Mouse (Mus musculus): Measurements from ENCODE around the gene Exoc3. TPM values are rescaled to one million over a fixed set of nuclear protein-coding genes. Genes with fewer than 3 reads are reported as not detected.
A peak's percentile ranks its signal among the peaks of the same experiment; 100 is the strongest.

The Exoc3 gene
- 31.8 and 34.2 TPM in 2 replicates for total RNA-seq (2014; fragmentation: Nextera tagmentation)
- 30.3 and 38.6 TPM in 2 replicates for total RNA-seq (2017)

DNA sequence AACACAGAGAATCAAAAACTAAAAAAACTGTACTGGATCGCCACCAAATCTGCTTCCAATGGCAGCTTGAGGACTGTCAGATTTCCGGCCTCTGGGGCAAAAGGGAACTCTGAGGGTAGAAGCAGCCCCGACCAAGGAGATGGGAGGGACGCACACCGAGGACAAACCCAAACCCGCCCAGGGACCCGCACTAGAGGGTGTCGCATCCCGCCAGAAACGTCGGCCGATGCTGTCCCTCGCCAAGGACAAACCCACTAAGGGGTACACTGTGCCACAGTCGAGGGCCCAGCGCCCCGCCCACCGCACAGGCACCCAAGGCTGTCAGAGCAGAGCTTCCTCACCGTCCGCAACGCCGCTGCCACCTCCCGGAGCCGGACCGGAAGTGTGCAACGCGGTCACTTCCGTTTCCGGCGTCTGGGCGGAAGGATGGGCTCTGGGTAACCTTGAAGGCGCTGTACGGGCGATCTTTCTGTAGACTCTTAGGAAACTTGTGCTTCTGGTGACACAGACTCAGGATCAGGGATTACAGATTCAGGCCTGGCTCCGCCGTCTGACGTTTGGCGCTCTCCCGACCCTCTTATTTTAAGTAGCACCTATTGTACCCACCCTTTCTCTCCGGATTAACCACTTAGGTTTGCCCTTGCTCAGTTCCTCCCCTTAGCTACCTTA lies at the start of gene Exoc3:
Gene Exoc3, minus strand, starts transcription at position 416 of the 669 bp plus-strand sequence.
- ATAC-seq (replicated peaks; ENCODE audit: low FRiP score, low TSS enrichment, poor library complexity, severe bottlenecking): peak; percentile 98

DNA sequence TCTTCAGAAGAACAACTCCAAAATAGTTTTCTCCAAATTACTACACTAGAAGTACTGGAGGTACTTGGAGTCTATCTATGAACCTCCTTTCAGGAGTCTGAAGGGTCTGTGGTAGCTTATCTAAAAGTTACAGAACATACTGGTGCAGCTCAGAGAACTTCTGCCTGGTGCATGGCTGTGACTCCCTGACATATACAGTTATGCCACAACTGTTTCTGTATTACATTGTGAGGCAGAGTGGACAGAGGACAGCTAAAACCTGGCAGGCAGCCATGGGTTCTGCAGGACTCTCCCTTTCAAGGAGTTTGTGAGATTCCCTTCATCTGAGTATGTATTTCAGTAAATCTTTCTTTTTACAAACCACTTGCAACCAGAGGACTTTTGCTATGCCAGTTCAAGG lies 38.0 kb upstream of the Exoc3 start:
- peak; percentile 91 for ATAC-seq (replicated peaks; ENCODE audit: low FRiP score, low TSS enrichment, poor library complexity, severe bottlenecking)

DNA sequence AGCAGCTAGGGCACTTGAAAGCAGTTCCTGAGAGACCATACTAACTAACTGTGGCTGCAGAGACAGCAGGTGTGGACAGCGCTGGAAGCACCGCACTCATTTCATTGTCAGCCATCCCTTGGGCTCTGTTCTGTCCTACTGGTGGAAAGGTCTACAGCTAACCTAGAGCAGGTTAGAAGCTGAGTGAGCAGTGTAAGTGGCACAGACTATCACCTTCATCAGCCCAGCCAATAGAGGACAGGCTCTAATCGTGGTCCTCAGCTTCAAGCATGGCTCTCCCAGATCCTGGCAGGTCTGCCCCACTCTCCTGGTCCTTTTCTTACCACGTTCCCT lies 37.3 kb upstream of the Exoc3 start:
- peak; percentile 61; the same call in 1 of the 2 replicates for ATAC-seq (replicated peaks; ENCODE audit: low FRiP score, low TSS enrichment, poor library complexity, severe bottlenecking)

DNA sequence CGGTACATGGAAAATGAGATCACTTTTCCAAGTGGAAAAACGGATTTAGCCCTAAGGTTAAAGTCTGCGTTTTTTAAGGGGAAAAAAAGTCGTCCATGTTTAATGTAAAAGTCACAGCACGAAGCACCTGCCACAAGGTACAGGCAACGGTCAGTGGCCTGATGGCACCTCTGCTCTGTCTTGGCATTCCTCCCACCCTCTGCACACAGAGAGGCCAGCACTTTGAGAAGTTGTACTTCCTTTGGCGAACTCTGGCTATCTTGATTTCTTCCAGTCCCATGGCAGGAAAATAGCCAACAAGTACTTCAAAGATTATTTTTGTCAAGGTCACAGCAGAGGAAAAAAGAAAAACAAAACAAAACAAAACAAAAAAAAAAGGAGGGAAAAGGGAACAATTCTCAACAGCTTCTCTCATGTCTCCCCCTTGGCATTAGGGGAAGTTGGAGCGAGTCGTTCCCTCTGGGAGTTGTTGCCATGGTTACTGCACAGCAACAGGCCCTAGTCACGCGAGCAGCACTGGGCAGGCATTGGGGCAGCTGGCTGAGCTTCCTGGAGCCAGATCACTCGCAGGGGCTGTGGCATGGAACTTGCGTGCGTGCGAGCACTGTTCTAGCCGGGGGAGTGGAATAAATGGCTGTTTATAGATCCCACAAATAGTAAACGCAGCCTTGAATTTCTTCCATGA lies 36.8 kb upstream of the Exoc3 start:
- no peak for ATAC-seq (replicated peaks; ENCODE audit: low FRiP score, low TSS enrichment, poor library complexity, severe bottlenecking)

DNA sequence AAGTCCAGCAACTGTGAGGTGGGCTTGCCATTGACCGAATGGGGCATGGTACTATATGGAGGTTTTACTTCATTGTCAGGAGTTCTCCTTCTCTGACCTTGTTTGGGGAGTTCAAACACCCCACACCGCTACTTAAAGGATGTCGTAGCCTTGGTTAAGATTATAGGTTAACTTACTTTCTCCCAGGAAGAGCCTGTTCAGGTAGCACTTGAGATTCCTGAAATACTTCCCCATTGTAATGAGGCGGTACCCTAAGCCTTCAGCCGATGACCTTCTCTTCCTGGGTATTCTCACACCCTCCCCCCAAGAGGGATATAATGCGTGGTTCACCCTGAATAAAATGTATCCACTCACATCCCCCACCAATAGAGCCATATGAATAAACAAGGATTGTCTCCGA lies 29.0 kb upstream of the Exoc3 start:
- ATAC-seq (replicated peaks; ENCODE audit: low FRiP score, low TSS enrichment, poor library complexity, severe bottlenecking): no peak

DNA sequence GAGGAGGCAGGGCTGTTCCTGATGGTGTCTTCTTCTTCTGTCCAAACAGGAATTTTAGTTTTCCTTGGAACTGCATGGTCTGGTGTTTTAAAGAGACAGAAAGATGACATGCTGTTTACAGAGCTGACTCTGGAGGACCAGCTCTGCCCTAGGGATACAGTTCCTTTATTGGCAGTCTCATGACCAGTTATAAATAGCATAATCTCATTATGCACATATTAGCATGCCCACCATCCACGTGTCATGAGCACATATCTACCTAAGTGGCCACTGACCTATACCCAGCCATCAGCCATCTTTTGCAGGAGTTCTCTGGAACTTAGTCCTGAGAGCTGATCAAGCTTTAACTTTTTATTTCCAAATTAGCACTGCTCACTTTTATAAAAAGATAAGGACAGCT lies 12.1 kb upstream of the Exoc3 start:
- ATAC-seq (replicated peaks; ENCODE audit: low FRiP score, low TSS enrichment, poor library complexity, severe bottlenecking): no peak

DNA sequence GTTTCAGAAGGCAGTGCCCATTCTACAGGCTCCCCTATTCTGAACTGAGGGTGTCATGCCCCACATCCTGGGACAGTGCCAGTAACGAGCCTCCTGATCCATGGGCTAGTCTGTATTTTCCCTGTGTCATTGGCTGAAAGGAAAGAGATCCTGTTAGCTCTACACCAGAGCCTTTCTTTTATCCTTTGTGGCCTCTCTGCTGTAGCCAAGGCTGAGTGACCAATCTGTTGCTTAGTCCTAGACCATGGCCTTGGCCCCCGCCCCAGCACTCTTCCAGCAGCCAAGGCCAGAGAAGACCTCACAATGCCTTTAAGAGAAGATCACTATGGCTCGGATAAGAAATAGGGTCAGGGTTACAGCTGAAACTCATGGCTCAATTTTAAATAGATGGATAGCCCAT lies 9.9 kb upstream of the Exoc3 start:
- no peak for ATAC-seq (replicated peaks; ENCODE audit: low FRiP score, low TSS enrichment, poor library complexity, severe bottlenecking)

DNA sequence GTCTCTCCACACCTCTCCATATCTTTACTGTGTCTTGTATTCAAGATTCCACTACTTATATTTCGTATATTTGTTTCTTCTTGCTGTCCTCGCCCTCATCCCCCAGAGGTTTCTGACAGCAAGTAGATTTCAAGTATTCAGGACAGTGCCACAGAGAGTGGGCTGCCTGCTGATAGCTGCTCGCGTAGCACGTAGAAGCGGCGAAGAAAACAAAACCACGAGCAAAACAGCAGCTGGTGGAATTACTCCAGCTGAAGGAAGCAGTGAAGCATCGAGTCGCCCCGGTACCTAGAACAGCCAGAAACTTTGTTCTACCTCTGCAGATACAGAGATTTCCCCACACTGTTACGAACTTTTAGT lies 434 bp upstream of the Exoc3 start:
- ATAC-seq (replicated peaks; ENCODE audit: low FRiP score, low TSS enrichment, poor library complexity, severe bottlenecking): peak; percentile 35

DNA sequence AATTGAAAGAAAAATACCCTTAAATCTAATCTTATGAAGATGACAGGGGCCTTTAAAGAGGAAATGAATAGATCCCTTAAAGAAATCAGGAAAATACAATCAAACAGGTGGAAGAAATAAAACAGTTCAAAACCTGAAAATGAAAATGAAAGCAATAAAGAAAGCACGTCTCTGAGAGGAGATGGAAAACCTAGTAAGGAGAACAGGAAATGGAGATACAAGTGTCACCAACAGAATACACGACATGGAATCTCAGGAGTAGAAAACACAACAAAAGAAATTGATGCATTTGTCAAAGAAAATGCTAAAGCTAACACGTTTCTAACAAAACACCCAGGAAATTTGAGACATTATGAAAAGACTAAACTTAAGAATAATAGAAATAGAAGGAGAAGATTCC lies 12.1 kb downstream of the Exoc3 start:
- no peak for ATAC-seq (replicated peaks; ENCODE audit: low FRiP score, low TSS enrichment, poor library complexity, severe bottlenecking)

DNA sequence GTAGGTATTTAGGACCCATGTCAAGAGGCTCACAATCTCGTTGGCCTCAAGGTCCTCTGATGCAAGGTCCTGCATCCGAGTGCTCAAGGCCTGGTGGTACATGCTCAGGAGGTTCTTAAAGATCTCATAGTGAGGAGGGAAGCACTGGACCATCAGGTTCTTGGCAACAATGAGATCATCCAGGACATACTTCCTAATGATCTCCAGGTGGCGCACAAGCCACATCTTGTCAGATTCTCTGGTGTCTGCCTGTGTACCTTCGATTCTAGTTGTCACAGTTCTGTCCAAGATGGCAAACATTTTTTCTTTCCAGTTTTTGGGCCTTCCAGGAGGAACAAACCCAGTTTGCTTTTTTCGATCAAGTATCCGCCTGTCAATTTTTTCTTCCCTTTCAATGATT lies 15.9 kb downstream of the Exoc3 start:
- peak; percentile 73 for ATAC-seq (replicated peaks; ENCODE audit: low FRiP score, low TSS enrichment, poor library complexity, severe bottlenecking)

DNA sequence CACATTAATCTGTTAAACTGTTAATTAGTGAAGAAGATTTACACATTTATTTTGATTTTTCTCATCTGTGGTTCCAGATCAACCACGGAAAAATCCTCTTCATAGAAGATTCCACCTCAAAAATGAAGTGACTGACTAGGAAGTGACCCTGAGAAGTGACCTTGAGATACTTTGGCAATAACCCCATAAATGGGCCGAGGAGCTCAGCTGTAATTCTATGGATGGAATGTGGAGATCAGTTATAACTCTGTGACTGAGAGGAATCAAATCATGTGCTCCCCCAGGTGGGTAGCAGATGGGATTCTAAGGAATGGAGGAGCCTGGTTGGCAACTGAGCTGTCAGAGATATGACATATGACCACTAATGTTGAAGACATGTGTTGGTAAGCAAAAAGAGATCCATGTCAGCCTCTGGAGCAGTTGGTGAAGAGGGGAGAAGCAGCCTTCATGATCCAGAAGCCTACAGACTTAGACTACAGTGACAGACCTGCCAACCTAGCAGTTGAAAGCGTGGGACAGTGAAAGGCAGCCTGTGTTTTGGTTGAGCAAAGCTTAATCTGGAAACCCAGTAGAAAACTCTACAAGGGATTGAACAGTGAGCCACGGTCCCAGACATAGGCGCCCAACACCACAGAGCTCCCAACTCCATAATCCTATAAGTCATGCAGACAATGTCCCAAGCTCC lies 25.4 kb downstream of the Exoc3 start:
- ATAC-seq (replicated peaks; ENCODE audit: low FRiP score, low TSS enrichment, poor library complexity, severe bottlenecking): no peak

DNA sequence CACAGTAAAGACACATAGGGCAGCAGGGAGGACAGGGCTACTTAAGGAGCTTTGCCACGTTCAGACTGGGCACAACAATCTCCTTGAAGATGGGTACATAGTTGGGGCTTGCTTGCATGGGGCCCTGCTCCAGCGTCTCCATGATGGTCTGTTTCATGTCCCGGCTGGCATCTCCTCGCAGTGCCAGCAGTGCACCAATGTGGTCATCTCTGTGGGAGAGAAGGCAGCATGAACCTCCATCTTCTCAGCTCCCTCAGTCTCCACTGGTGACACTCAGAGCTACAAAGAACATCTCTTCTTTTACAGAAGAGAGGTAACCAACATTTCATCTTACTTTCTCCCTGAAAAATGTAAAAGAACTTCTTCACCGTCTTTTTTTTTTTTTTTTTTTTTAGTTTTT lies 36.5 kb downstream of the Exoc3 start:
- ATAC-seq (replicated peaks; ENCODE audit: low FRiP score, low TSS enrichment, poor library complexity, severe bottlenecking): no peak

DNA sequence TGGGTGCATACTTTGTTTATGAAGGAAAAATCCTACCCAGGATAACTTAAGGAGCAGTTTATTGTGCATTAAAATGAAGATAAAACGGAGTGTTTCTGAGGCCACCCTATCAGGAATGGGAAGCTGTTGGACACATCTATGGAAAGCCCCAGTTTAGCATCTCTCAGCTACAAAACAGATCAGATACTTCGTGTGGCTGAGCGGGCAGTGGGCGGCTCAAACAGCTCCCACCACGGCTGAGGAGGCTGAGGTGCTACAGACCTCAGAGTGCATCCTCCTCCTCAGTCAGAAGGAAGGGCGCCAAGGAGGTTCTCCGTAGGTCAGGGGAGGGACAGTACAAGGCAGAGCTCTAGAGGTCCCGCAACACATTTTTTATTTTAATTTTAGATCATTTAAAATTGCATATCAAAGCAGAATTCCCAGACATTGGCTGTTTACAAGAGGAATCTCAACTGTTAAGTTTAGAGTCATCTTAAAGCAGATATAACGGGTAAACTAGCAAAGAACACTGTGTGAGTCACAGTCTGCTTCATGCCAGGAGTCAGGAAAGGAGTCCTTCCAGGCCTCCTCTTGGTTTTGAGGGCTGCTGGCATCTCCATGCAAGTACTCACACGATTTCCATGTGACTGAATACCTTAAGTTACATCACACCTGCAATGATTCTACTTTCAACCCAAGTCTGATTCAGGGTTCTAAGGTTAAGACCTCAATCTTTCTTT lies 38.9 kb downstream of the Exoc3 start:
- ATAC-seq (replicated peaks; ENCODE audit: low FRiP score, low TSS enrichment, poor library complexity, severe bottlenecking): no peak

DNA sequence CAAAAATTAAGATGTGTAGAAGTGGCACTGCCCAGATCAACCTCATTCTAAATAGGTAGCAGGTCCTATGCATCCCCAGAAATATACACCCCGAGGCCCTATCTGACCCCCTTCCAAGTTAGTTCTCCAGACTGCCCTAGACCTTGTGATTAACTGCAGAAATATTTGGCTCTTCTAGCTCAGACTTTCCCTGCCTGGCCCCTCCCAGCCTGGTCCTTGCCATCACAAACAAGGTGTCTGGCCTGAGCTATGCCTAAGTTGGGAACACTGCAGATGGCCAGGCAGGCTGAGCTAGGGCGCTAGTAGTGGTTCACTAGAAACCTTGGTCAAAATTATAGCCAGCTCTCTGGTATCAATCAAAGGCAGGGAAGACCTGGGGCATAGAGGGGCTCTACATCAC lies 41.0 kb downstream of the Exoc3 start:
- no peak for ATAC-seq (replicated peaks; ENCODE audit: low FRiP score, low TSS enrichment, poor library complexity, severe bottlenecking)

DNA sequence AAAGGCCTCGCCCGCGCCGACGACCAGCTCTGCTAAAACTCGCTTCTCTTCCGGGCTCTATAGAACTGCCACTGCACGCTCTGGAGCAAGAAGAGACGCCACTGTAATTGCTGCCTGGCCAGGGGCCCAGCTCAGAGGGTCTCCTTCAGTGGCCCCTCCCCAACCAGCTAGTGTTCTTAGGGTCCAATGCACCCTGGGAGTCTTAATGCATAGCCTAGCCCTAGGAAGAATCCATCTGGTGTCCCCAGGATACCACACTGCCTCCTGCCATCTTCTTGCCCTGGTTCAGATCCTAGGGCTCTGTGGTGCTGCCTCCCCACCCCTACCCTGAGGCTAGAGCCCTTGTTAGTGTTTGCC lies 41.5 kb downstream of the Exoc3 start:
- 0 out of 2 replicates have a peak, but pooled peaks have one; percentile 6 for ATAC-seq (replicated peaks; ENCODE audit: low FRiP score, low TSS enrichment, poor library complexity, severe bottlenecking)

DNA sequence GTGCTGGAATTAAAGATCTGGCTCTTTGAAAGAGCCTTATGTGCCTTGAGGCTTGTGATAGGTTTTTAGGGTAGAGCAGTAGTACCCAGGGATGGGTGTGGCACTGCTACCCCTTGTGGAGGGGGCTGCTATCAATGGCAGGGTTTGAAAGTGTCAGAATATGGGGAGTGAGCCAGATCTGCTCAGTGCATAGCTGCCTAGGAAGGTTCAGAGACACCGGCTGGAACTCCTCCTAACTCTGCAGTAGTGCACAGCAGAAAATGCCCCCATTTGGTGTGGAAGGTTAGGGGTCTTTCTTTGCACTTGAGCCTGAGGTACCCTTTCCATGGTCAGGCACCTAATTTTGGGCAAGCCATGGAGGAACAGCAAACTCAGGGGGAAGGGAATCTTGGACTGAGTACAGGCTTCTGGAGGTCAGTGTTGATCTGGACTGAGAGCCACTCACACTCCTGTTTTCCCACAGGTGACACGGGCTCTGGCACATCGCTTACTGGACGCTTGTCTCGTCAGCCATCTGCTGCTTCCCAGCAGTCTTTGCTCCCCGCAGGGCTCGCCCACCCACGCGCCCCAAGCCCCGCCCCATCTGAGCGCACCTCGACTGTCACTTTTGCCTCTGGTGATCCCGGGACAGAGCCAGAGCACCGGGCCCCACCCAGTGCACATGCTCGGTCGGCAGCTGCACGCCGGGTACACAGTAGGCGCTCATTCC lies 42.0 kb downstream of the Exoc3 start:
- peak; percentile 93 for ATAC-seq (replicated peaks; ENCODE audit: low FRiP score, low TSS enrichment, poor library complexity, severe bottlenecking)

DNA sequence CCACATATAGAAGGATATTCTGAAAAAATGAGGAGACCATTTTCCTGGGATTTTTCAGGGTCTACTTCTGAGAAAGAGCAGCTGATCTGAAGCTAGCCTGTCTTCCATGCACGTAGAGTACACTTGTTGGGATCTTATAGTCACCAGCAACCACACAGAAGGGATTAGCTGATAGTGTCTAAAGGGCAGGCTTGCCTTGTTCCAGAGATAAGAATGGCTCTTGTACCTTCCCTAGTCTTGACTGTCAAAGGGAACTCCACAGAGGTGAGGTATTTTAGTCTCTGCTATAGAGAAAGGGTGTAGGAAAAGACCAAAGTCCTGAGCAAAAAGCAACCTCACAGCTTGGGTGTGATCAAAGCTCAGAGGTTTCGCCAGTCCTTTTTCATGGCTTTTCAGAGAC lies 61.2 kb downstream of the Exoc3 start:
- ATAC-seq (replicated peaks; ENCODE audit: low FRiP score, low TSS enrichment, poor library complexity, severe bottlenecking): no peak

DNA sequence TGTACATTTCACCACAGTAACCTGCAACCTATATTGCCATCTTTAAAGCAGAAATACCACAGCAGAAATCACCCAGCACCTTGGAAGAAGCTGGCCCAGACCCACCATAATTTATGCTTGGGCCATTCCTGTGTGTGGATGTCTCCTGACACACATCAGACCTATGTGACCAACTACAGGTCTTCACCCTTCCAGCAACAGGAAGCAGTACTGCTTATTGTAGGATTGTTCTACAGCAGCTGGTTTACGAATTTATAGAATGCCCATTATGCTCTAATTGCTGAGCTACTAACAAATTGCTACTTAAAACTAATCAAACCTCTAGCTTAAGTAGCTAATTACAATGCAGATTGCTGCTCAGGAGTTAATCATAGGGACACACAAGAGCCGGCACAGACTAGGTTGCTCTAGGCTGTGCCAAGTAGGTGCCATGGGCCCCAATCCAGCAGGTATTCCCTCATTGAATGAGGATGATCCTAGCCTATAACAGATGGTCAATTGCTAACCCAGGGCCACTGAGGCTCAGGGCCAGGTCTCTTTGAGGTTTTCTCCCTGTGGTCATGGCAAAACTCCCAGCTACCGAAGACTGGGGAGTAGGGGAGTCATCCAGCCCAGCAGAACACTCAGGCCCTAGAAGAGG lies 62.4 kb downstream of the Exoc3 start:
- no peak for ATAC-seq (replicated peaks; ENCODE audit: low FRiP score, low TSS enrichment, poor library complexity, severe bottlenecking)

DNA sequence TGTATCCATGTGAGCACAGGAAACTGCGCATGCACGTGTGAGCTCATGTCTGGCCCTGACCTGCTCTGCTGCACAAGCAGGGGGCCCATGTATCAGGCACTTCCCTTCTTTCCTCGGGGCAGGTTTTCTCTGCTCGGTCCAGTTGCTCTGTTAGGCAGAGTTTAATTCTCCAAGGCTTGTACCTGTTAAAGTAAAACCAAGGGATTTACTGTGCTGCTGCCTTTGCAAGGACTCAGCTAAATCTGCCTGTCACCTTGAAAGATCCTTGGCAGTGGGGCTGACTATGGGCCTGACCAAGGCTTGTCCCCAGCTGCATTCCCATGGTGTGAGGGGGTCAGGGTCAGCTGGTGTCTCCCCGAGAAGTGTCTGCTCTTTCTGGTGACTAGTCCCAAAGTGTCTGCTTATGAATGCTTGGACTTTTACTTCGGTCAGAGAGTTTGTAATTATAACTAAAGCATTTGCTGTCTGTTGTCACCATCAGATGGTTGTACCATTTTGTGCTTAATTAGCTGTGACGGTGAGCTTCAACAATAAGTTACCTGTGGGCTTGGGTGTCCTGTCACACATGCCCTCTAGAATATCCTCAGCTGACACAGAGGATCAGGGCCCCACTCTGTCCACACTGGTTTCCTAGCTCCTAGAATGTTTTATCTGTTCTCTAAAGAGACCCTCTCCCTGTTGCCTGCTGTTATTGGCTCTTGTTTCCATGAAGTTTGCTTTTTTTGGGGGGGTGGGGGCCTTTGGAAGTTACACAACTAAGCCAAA lies 64.2 kb downstream of the Exoc3 start:
- no peak for ATAC-seq (replicated peaks; ENCODE audit: low FRiP score, low TSS enrichment, poor library complexity, severe bottlenecking)

Data from megakaryocyte-erythroid progenitor cell, adult 5-6 weeks (primary cell).